Mouse (Mus musculus) left cerebral cortex, adult 9 months (tissue): ENCODE data around the gene Methig1.
"Not testable (repeated sequence)": the region's sequence is repeated elsewhere in the genome, so short reads cannot be mapped to it uniquely, and the experiment has no call there.

Source experiments
- DNase-seq, 2 experiments: peaks; one replicate each; pipeline ENCODE4 v3.0.0; 2022; ENCODE audit warnings: low spot score in 2 of 2

Gene Methig1

DNA sequence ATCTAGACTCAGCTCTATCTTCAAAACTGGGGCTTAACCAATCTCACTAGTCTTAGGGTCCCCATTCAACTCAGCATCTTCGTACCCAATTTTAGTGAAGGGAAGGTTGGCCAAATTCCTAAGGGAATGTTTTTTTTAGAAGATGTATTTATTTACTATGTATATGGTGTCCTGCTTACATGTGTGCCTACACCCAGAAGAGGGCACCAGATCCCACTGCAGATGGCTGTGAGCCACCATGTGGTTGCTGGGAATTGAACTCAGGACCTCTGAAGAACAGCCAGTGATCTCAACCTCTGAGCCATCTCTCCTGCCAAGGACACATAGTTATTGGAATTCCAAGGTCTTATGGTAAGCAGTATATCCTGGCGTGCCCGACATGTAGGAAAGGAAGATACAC is 42.6 kb downstream of the Methig1 start:
- no peak for DNase-seq

DNA sequence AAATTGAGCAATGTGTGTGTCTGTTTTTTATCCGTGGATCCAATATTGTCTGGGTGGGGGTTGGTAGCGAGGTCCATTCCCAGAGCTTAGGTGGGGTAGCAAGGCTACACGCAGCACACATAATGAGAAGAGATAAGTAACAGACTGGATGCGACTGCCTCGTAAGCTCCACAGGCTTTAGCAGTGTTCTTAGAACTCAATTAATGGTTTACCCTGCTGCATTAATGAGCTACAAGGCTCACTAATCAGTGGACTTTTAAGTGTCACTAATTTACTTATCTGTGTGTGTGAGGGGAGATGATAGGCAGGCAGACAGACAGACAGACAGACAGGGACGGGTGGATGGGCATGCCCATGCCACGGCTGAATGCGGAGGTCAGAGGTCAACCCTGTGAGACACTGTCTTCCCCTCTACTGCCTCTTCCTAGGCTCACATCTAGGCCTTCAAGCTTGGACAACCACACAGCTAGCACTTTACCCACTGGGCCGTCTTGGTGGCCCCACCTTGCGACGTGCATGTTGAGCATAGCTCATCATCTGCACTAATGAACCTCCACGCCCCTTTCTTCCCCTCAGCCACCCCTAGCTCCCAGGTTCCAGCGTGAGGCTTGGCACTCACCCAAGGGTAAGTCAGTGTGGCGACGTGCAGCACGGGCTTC is 47.8 kb downstream of the Methig1 start:
- DNase-seq, result no peak

DNA sequence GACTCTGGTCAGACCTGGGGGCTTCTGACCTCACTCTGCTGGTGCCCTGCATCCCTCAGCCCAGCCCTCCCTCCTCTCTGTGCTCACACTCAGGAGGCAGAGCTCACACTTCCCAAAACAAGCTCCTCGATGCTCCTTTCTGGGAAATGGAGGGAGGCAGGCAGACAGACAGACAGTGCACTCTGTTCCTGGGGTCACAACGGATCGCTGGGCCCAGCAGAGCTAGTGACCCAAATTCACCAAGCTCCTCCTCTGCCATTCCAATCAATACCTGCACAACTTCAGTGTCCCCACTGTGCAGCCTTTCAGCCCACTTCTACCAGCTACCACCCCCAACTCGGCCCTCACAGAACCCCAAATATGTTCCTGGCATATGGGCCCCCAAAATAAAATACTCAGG is 48.9 kb downstream of the Methig1 start:
- no peak for DNase-seq

DNA sequence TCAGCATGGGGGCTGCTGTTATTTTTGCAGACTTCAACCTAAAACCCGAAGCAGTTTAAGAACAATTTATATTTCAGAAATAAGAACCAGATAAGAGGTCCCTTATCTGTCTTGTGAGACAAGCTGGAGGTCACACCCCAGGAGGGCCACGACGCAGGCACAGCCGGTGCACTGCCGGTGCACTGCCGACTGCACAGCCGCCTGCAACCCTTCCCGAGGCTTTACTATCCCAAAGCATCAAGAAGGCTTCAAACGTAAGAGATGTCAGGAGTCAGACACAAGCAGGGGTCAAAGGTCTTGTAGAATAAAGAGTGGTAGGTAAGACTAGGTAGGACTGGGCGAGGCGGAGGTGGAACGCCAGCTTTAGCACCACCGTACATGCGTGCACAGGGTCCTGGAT is 49.4 kb downstream of the Methig1 start:
- DNase-seq, result no peak

DNA sequence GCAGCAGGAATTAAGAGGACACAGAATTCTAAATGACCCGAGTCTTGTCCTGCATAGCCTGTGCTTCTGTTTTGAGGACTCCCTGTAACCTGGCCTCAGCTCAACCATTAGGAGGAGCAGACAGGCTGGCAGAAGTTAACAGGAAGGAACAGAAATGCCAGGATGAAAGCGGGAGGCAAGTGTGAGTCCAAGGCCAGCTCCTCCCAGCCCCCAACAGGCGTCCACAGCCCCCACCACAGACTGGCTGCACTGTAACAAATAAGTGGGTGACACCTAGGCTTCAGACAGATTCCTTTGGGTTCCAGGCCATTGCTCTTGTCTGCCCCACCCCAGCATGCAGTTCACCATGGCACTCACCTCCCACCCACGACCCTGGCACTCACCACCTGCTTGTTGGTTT is 49.8 kb downstream of the Methig1 start:
- DNase-seq, result no peak

DNA sequence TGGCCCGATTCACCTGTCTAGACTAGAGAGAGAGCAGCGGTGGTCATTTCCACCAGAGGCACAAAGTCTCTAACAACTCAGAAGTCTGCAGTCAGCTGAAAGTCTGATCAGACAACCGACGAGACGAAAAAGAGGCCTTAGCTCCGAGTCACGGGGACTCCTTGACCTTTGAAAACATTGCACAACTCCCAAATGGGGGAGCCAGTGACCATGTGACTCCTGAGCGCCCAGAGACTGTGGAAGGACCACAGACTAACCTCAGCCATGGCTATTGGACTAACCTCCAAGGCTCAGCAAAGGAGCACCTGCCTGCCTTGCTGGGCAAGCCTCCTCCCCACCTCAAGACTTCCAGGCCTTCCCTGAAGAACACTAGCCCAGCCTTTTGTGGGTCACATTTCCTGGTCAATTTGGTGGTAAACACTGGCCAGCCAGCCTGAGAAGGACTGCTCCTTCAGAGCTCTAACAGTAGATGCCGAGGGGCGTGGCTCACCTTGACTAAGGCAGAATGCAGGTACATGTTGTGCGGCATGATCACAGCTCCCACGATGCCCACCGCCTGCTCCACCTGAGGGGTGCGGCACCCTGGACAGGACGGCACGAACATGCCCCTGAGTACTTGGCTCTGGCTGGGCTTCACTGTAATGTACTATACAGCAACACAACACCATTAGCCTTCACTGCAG is 50.5 kb downstream of the Methig1 start:
- DNase-seq, result no peak

DNA sequence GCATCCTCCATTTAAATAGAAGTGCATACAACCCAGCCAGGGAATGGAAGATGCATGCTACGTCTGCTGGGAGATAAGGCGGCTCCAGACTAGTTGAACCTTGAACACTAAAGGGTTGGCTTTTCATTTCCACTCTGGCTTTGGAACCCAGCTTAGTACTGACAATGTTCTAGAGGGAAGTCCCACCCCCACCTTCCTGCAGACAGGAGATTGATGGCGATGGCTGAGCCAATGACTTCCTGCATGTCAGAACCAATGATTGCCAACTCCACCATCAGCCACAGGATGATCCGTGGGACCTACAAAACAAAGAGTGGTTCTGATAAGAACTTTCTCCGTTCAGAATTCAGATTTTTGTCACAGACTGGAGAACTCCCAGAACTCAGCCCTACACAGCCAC is 53.1 kb downstream of the Methig1 start:
- DNase-seq, result no peak

DNA sequence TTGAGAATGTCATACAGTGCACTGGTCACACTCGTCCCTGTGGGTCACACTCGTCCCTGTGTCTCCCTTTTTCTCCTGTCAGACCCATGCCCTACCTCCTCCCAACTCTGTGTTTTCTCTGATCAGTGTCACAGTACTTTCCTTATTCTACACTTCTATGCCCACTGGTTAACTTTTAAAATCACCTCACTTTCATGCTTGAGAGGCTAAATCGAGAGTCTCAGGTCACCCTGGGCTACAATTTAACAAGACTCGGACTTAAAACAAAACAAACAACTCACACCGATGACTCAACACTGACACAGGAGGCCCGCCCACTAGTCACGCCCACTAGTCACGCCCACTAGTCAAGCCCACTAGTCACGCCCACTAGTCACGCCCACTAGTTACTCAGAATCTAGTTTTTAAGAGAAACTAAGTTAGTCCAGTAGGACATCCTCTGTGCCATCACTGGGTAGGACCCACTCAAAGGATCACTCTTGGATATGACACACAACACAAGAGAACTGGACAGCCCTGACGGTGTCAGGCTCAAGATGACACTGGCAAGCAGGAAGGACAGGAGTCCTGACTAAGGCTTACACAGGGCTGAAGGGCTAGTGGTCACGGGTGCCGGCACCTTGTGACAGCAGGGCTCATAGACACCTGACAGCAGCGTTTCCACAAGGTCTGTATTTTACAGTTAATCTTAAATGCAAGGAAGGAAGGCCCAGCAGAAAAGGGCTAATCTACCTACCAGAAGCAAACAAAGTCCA is 58.1 kb downstream of the Methig1 start:
- no peak for DNase-seq

DNA sequence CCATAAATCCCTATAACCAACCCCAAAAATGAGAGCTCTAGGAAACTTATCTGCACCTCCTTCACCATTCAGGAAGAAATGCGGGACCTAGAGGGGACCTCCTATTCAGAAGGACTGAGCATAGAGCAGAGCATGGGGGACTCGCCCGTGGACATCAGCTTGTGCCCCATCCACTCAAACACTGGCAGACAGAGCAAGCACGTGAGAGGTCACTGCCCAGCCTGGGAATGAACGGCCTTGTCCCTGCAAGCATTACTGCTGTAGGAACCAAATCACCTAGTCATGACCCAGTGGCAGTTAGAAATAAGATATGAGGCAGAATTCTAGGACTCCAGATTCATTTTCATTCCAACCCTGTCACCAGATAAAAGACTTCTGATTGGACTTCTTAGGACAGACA is 58.8 kb downstream of the Methig1 start:
- DNase-seq, result no peak

DNA sequence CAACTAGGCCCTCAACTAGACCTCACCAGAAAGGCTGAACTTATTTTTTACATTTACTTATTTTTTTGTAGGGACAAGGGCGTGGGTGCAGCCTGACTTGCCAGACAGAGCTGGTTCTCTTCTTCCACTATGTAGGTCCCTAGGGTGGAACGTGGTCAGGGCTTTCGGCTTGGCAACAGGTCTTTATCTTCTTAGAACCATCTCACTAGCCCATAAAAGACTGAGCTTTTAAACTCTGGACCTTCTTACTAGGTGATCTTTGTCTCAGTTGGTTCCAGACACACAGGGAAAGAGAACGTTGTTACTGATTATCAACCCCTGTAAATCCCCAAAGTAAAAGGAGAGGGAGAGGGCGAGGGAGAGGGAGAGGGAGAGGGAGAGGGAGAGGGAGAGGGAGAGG is 60.4 kb downstream of the Methig1 start:
- no peak for DNase-seq

DNA sequence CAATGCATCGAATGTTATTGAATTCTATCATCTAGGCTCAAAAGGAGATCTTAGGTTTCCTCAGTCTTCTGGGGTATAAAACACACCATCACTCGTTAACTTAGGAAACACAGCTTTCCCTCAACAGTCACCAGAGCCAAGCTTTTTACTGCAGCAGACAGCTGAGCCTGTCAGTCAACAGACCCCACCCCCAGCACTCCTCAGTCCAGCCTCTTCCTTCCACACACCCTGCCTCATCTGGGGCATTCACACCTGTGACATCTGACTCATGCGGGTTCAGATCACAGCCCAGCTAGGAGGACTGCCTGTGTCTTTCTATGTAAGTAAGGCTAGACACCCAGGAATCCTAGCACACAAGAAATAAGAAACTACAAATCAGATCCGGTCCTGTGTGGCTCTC is 61.1 kb downstream of the Methig1 start:
- DNase-seq, result no peak

DNA sequence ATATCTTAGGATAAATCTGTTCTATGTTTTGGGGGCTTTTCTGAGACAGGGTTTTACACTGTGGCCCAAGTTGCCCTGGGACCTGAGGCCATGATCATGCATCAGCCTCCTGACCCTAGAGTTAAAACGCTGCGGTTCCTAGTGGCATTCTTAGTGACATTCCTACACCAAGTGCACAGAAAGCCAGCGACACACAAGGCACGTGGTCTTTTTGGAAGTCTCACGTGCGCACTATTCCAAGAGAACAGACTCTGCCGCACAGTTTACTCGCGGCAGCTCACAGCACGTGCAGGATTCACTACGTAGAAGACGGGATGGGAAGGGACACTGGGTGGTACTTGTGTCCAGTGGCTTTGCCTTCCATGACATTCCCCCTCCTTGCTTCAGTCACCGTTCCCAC is 62.0 kb downstream of the Methig1 start:
- DNase-seq, result no peak

DNA sequence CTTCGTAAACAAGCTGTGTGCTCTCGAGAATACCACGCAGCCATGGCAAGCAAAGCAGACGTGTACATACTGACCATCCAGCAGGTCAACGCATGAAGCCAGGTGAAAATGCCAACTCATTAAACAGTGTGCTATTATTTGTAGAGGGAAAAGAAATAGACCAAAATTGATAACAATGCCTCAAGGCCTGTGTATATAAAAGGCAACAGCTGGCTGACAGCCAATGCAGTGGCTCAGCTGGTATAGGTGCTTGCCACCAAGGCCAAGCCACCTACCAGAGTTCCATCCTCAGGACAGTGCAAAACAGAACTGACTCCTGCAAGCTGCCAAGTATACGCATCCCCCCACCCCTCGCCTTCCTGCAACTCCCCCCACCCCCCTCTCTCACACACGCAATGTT is 62.7 kb downstream of the Methig1 start:
- DNase-seq, result no peak

DNA sequence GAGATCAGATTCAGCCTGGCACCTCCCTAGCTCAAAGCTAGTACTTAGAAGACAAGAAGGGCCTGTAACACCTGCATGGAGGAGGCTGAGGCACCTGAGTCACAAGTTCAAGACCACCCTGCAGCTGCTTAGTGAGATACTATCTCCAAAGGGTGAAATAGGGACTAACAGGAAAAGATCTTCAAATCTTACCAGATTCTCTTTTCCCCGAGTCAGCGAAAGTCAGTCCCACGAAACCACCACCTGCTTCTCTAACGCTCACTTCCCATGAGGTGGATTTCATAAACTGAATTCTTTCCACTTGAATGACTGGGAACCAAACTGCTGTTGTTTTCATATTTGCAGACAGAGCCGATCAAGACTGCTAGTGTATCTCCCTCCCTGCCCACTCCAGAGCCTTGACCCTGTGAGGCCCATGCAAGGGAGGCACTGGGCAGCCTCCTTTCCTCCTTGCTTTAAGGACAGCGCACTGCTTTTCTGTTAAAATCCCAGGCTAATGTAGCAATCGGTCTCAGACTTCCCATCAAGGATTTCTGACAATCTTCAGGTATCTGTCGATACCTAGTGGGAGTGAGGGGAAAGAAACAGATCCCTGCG is 65.0 kb downstream of the Methig1 start:
- DNase-seq, result no peak

DNA sequence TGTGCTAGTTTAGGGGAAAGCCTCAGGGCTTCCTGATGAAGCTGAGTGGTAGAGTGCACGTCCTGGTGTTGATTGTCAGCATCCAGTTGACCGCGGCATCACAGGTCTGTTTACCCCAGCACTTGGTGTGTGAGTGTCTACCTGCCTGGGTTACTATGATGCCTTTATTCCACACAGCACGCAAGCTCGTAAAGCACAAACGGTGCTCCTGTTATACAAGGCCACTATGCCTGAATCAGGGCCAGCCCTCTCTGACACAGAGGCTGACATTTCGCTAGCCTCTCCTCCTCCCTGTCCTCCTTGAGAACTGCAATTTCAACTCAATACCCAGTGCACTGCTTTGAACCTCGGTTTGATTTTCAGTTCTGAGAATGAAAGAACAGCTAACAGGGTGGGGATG is 66.4 kb downstream of the Methig1 start:
- DNase-seq, result no peak

DNA sequence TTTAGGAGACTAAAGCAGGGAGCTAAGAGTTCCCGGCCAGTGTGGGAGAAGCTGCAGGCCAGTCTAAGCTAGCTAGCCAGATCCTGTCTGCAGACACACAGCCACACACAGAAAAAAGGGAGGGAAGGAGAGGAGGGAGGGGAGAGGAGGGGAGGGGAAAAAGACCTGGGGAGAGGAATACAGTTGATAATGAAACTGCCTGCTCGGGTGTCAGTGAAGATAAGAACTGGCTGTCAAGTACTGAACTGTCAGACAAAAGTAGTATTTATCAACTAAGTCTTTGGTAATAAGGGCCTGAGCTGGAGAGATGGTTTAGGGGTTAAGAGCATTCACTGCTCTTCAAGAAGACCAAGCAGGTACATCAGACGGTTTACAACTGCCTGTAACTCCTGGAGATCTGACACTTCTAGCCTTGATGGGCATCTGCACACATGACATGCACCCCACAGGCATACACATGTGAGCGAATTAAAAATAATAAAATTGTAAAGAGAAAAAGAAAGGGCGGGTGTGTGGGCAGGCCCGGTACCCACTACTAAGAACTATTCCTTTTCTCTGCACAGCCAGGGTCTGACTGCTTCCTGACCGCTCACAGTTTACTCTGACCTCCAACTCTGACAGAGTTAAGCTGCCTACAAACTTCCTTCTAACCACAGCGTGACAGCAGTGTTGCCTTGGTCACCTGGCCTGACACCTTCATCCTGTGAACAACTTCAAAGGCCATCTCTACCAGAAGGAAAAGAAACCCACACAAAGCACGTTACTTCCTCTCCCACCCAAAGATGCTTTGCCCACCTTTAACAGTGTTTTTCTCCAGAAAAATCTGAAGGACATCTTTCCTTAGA is 67.2 kb downstream of the Methig1 start:
- no peak for DNase-seq

DNA sequence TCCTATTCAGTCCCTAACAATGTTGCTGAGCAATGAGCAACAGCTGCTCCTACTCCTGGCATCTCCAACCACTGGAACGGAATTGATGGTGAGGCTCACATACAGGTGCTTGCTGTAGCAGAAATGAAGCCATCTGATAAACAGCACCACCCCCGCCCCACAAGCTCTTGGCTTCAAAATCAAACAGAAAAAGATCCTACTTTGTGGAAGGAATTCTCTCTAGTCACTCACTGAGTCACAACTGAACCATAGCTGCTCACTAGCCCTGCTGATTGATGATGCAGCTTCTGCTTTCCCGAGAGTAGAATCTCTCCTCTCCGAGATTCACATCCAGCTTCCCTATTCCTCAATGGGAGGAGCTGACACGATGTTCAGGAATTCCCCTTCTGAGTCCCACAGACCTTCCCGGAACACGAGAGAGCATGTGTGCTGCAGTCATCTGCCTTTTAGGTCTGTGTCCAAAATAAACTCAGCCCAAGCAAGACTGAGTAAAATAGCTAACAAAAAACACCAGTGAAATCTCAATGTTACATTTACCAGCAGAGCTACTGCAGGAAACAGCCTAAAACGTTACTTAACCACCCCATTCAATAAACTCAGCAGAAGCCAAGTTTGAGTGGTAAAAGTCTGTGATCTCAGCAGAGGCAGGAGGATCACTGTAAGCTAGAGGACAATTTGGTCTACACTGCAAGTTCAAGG is 68.3 kb downstream of the Methig1 start:
- DNase-seq, result no peak

DNA sequence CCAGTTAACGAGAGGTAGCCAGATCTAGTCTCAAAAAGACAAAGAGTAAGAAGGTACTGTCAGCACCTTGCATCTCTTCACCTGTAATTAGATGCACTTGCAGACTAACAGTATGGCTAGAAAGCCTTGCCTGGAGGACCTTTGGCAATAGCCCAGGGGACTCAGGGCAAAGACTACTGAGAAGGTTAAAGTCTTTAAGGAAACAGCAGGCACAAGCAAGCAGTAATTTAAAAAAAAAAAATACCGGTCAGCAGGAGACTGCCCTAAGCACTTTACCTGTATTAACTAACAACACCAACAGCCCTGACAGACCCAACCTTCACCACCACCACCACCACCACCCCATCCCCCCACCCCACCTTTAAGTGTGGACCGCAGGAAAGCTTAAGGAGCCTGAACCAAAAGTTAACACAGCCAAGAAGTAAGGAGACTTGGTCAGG is 68.8 kb downstream of the Methig1 start, which contains the start of gene Gm5475:
Gm5475 (plus strand) TSS at position 390 of the 440 bp plus-strand sequence.
- DNase-seq, result not testable (repeated sequence)

DNA sequence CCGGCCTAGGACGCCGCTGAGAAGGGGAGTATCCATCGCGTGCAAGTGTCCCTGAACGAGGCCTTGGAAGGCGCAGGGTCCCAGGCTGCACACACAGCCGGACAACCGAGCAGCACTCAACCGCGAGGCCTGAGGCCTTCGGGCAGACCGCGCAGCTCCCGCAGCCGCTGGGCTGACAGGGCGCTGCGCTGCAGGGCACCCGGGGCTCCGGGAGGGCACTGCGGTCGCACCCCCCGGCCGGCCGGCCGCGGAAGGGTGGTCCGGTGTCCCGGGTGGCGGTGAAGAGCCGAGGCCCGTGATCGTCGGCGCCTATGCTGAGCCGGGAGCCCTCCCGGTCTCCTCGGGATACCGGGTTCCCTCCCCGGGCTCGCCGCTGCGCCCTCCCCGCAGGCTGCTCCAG is 69.5 kb downstream of the Methig1 start:
- DNase-seq, result no peak

DNA sequence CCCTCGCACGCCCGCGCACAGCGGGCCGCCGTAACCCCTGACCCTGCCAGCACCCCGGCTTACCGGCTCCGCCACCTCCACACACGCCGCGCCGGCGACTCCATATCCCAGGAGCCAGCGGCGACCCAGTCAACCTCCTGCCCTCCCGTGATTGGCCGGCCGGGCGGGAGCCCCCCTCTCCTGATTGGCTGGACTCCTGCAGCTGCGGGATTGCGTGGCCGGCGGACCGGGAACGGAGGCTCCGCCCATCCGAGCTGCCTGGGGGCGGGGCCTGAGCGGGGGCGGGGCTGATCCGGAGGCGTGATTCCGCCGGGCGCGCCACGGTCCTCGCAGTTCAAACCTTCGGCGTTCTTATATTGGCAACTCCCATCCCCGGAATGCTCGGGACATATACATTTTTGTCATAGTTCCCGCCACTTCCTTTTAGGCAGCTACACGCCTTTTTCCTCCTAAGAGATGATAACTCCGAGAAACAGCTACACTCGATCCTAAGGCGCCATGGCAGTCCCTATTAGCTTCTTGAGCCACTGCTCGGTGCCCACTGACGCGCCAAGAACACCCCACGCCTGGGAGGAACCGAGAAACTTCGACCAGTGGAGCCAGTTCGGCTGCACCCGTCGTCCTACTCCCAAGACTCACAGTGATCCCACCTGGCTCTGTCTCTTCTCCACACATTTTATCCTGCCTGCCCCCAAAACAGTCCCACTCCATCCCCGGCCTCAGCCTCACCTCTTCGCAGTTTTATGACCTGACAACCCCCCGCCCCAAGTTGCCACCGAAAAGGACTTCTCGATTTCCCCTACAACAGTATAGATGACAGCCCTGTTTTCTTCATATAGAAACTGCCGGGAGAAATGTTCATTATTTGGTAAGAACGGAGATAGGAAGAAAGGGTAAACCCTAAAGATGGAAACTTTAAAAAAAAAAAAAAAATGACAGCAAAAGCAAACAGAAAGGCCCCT is 70.2 kb downstream of the Methig1 start:
- peak; percentile 92 to 96 for DNase-seq
